Mouse (Mus musculus) urinary bladder, adult 18-20 months (tissue): ENCODE data around the gene Polr2m.
"Not testable (repeated sequence)": the region's sequence is repeated elsewhere in the genome, so short reads cannot be mapped to it uniquely, and the experiment has no call there.

Experiments used
- DNase-seq, 2 experiments: peaks; one replicate each; pipeline ENCODE4 v3.0.0; 2022; ENCODE audit warnings: low spot score in 2 of 2, mixed read lengths in 2 of 2

The Polr2m gene

GRCm38 (mm10) chr9:71485475-71486094 lies at the start of gene Polr2m:
Gene Polr2m, minus strand, starts transcription at chr9:71485935.
- peak; percentile 91 to 95 for DNase-seq

- DNase-seq: no peak
Measured at GRCm38 (mm10) chr9:71535036-71535435, 49.3 kb upstream of the Polr2m start.

GRCm38 (mm10) chr9:71529960-71530359 lies 44.2 kb upstream of the Polr2m start:
- no peak for DNase-seq

GRCm38 (mm10) chr9:71527438-71527837 lies 41.7 kb upstream of the Polr2m start:
- no peak for DNase-seq

- DNase-seq: no peak
Measured at GRCm38 (mm10) chr9:71523901-71524300, 38.2 kb upstream of the Polr2m start.

GRCm38 (mm10) chr9:71519836-71520235 lies 34.1 kb upstream of the Polr2m start:
- DNase-seq: no peak

GRCm38 (mm10) chr9:71517487-71517886 lies 31.8 kb upstream of the Polr2m start:
- DNase-seq: no peak

GRCm38 (mm10) chr9:71515862-71516261 lies 30.1 kb upstream of the Polr2m start:
- DNase-seq: no peak

GRCm38 (mm10) chr9:71513566-71513965 lies 27.8 kb upstream of the Polr2m start:
- DNase-seq: no peak

GRCm38 (mm10) chr9:71512899-71513298 lies 27.2 kb upstream of the Polr2m start:
- no peak for DNase-seq

GRCm38 (mm10) chr9:71498391-71499182 lies 12.9 kb upstream of the Polr2m start:
- DNase-seq: no peak

- no peak for DNase-seq
Measured at GRCm38 (mm10) chr9:71496637-71497036, 10.9 kb upstream of the Polr2m start.

GRCm38 (mm10) chr9:71493771-71494170 lies 8.0 kb upstream of the Polr2m start:
- DNase-seq: no peak

GRCm38 (mm10) chr9:71492296-71493025 lies 6.7 kb upstream of the Polr2m start:
- no peak for DNase-seq

GRCm38 (mm10) chr9:71490076-71490475 lies 4.3 kb upstream of the Polr2m start:
- DNase-seq: no peak

GRCm38 (mm10) chr9:71486127-71486526 lies 392 bp upstream of the Polr2m start:
- DNase-seq: no peak

GRCm38 (mm10) chr9:71484871-71485474 lies 762 bp downstream of the Polr2m start:
- no peak for DNase-seq

- not testable (repeated sequence) for DNase-seq
Measured at GRCm38 (mm10) chr9:71483872-71484271, 1.9 kb downstream of the Polr2m start.

GRCm38 (mm10) chr9:71480305-71480704 lies 5.4 kb downstream of the Polr2m start:
- no peak for DNase-seq

- no peak for DNase-seq
Measured at GRCm38 (mm10) chr9:71479413-71479812, 6.3 kb downstream of the Polr2m start.

GRCm38 (mm10) chr9:71478596-71478995 lies 7.1 kb downstream of the Polr2m start:
- no peak for DNase-seq

- DNase-seq: no peak
Measured at GRCm38 (mm10) chr9:71476601-71477000, 9.1 kb downstream of the Polr2m start.
